Mouse (Mus musculus): ENCODE data around the gene Pkig.

Gene Pkig

GRCm38 (mm10) chr2:163708321-163708720 lies 50.1 kb downstream of the Pkig start:
- in situ Hi-C loops (cut with MboI, MseI): no loop called here

GRCm38 (mm10) chr2:163708763-163709250 lies 50.6 kb downstream of the Pkig start:
- in situ Hi-C loops (cut with MboI, MseI): no loop called here

GRCm38 (mm10) chr2:163710000-163710399 lies 51.8 kb downstream of the Pkig start:
- in situ Hi-C loops (cut with MboI, MseI): no loop called here

- in situ Hi-C loops (cut with MboI, MseI): no loop called here
Measured at GRCm38 (mm10) chr2:163710606-163711159, 52.5 kb downstream of the Pkig start.

- in situ Hi-C loops (cut with MboI, MseI): no loop called here
Measured at GRCm38 (mm10) chr2:163711368-163711868, 53.2 kb downstream of the Pkig start.

GRCm38 (mm10) chr2:163712473-163712872 lies 54.3 kb downstream of the Pkig start:
- in situ Hi-C loops (cut with MboI, MseI): no loop called here

GRCm38 (mm10) chr2:163712874-163713273 lies 54.7 kb downstream of the Pkig start:
- in situ Hi-C loops (cut with MboI, MseI): no loop called here

- in situ Hi-C loops (cut with MboI, MseI): no loop called here
Measured at GRCm38 (mm10) chr2:163713340-163713739, 55.2 kb downstream of the Pkig start.

GRCm38 (mm10) chr2:163716448-163716847 lies 58.3 kb downstream of the Pkig start:
- in situ Hi-C loops (cut with MboI, MseI): loop anchor here (5.0 kb wide), 2 partner anchors 129 to 184 kb away; no protein-coding TSS in a partner anchor

- in situ Hi-C loops (cut with MboI, MseI): loop anchor here (5.0 kb wide), 2 partner anchors 130 to 185 kb away; no protein-coding TSS in a partner anchor
Measured at GRCm38 (mm10) chr2:163716853-163717252, 58.7 kb downstream of the Pkig start.

GRCm38 (mm10) chr2:163718526-163718925 lies 60.3 kb downstream of the Pkig start:
- in situ Hi-C loops (cut with MboI, MseI): loop anchor here (5.0 kb wide), 2 partner anchors 131 to 186 kb away; no protein-coding TSS in a partner anchor

- in situ Hi-C loops (cut with MboI, MseI): loop anchor here (5.0 kb wide), 2 partner anchors 132 to 187 kb away; no protein-coding TSS in a partner anchor
Measured at GRCm38 (mm10) chr2:163718951-163719603, 60.9 kb downstream of the Pkig start.

GRCm38 (mm10) chr2:163719616-163720015 lies 61.4 kb downstream of the Pkig start:
- in situ Hi-C loops (cut with MboI, MseI): loop anchor here (5.0 kb wide), 2 partner anchors 132 to 187 kb away; no protein-coding TSS in a partner anchor

GRCm38 (mm10) chr2:163722550-163722949 lies 64.4 kb downstream of the Pkig start:
- in situ Hi-C loops (cut with MboI, MseI): no loop called here

GRCm38 (mm10) chr2:163726766-163727393 lies 68.7 kb downstream of the Pkig start:
- in situ Hi-C loops (cut with MboI, MseI): no loop called here

GRCm38 (mm10) chr2:163728300-163728699 lies 70.1 kb downstream of the Pkig start:
- in situ Hi-C loops (cut with MboI, MseI): no loop called here

GRCm38 (mm10) chr2:163732021-163732420 lies 73.8 kb downstream of the Pkig start:
- in situ Hi-C loops (cut with MboI, MseI): no loop called here

GRCm38 (mm10) chr2:163735163-163735562 lies 77.0 kb downstream of the Pkig start:
- in situ Hi-C loops (cut with MboI, MseI): no loop called here

- in situ Hi-C loops (cut with MboI, MseI): no loop called here
Measured at GRCm38 (mm10) chr2:163735980-163736379, 77.8 kb downstream of the Pkig start.

- in situ Hi-C loops (cut with MboI, MseI): no loop called here
Measured at GRCm38 (mm10) chr2:163742656-163743055, 84.5 kb downstream of the Pkig start.

- in situ Hi-C loops (cut with MboI, MseI): no loop called here
Measured at GRCm38 (mm10) chr2:163743357-163743756, 85.2 kb downstream of the Pkig start.

All from T-helper 17 cell (primary cell).